Mouse (Mus musculus): Measurements from ENCODE around the gene Olfr178.

DNA sequence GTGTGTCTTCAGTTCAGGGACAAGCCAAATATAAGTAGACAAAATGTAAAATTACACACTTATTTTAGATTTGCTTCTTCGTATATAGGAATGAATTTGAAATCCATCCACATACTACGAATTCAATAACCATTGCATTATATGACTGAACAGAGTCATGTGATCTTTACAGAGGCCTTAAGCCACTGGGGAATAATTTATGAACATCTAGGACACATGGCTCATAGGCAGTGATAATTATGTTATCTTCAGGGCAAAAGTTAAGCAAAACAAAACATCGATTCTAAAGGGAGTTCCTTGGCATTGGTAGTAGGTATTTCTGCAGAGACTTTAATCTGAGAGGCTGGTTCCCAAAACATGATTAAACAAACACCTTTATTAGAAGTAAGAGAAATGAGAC is at the start of gene Olfr178:
- TF ChIP-seq CTCF (IDR thresholded peaks at IDR 0.05; ENCODE audit: control insufficient read depth, insufficient read depth, insufficient replicate concordance, low read depth, low read length): no peak
- TF ChIP-seq POLR2A (IDR thresholded peaks at IDR 0.05; ENCODE audit: control insufficient read depth, low read depth, low read length): no peak
